Mouse (Mus musculus) CH12F3 (cell line): ENCODE results near the gene Zdhhc7.

Source experiments
- in situ Hi-C: fragments of 300-500 bp; cut with MboI; formaldehyde crosslinking; loops from 2 replicates; pipeline ENCODE4 v1.14.3; 2020; ENCODE audit warnings: low sequenced_read_pairs

Zdhhc7 gene

GRCm38 (mm10) chr8:120114315-120114841, 13.1 kb upstream of the Zdhhc7 start:
- in situ Hi-C loops: no loop called here

- in situ Hi-C loops: no loop called here
Observed at GRCm38 (mm10) chr8:120113758-120114255, 12.5 kb upstream of the Zdhhc7 start, which contains the start of gene 6430548M08Rik. Gene 6430548M08Rik, plus strand, starts transcription at chr8:120114152.

GRCm38 (mm10) chr8:120113306-120113705, 12.0 kb upstream of the Zdhhc7 start:
- in situ Hi-C loops: no loop called here

- in situ Hi-C loops: no loop called here
Observed at GRCm38 (mm10) chr8:120112535-120112934, 11.3 kb upstream of the Zdhhc7 start.

- in situ Hi-C loops: no loop called here
Observed at GRCm38 (mm10) chr8:120111382-120111781, 10.1 kb upstream of the Zdhhc7 start.

GRCm38 (mm10) chr8:120110966-120111365, 9.7 kb upstream of the Zdhhc7 start:
- in situ Hi-C loops: no loop called here

- in situ Hi-C loops: no loop called here
Observed at GRCm38 (mm10) chr8:120109149-120109548, 7.9 kb upstream of the Zdhhc7 start.

- in situ Hi-C loops: no loop called here
Observed at GRCm38 (mm10) chr8:120104721-120105272, 3.5 kb upstream of the Zdhhc7 start.

GRCm38 (mm10) chr8:120103916-120104315, 2.6 kb upstream of the Zdhhc7 start:
- in situ Hi-C loops: no loop called here

- in situ Hi-C loops: no loop called here
Observed at GRCm38 (mm10) chr8:120100388-120101067, 754 bp downstream of the Zdhhc7 start.

- in situ Hi-C loops: no loop called here
Observed at GRCm38 (mm10) chr8:120096486-120096885, 4.8 kb downstream of the Zdhhc7 start.

- in situ Hi-C loops: no loop called here
Observed at GRCm38 (mm10) chr8:120094801-120095200, 6.5 kb downstream of the Zdhhc7 start.

GRCm38 (mm10) chr8:120093103-120093502, 8.2 kb downstream of the Zdhhc7 start:
- in situ Hi-C loops: no loop called here

GRCm38 (mm10) chr8:120091032-120091431, 10.2 kb downstream of the Zdhhc7 start:
- in situ Hi-C loops: no loop called here

- in situ Hi-C loops: no loop called here
Observed at GRCm38 (mm10) chr8:120089511-120089910, 11.8 kb downstream of the Zdhhc7 start.

- in situ Hi-C loops: no loop called here
Observed at GRCm38 (mm10) chr8:120084783-120085182, 16.5 kb downstream of the Zdhhc7 start.

GRCm38 (mm10) chr8:120083261-120083660, 18.0 kb downstream of the Zdhhc7 start:
- in situ Hi-C loops: no loop called here

GRCm38 (mm10) chr8:120079361-120079760, 21.9 kb downstream of the Zdhhc7 start:
- in situ Hi-C loops: no loop called here

GRCm38 (mm10) chr8:120078080-120078479, 23.2 kb downstream of the Zdhhc7 start:
- in situ Hi-C loops: no loop called here

- in situ Hi-C loops: no loop called here
Observed at GRCm38 (mm10) chr8:120075347-120075746, 25.9 kb downstream of the Zdhhc7 start.

- in situ Hi-C loops: loop anchor here (5.0 kb wide), 1 partner anchor 127 kb away; no protein-coding TSS in a partner anchor
Observed at GRCm38 (mm10) chr8:120074516-120074915, 26.8 kb downstream of the Zdhhc7 start.

- in situ Hi-C loops: loop anchor here (5.0 kb wide), 1 partner anchor 126 kb away; no protein-coding TSS in a partner anchor
Observed at GRCm38 (mm10) chr8:120072827-120073226, 28.5 kb downstream of the Zdhhc7 start.
